Mouse (Mus musculus) neural tube, embryonic 15.5 days (tissue): ENCODE data around the gene Adssl1. TPM values are rescaled to one million over a fixed set of nuclear protein-coding genes. Genes with fewer than 3 reads are reported as not detected.

Experiments
- ATAC-seq: fragments of 200-750 bp; cut with Nextera tagmentation; 2 replicates; pipeline ENCODE4 v1.8.0; 2017; ENCODE audit warnings: mild to moderate bottlenecking, moderate TSS enrichment, moderate library complexity; ENCODE audit not compliant: low FRiP score
- H3K27ac ChIP-seq: fragments of 300-500 bp; sonication (generic); replicated peaks from 2 replicates; pipeline ENCODE4 v1.5.1; 2015; ENCODE audit warnings: mild to moderate bottlenecking, inconsistent platforms
- H3K27me3 ChIP-seq: fragments of 300-500 bp; sonication (generic); replicated peaks from 2 replicates; pipeline ENCODE4 v1.6.1; 2015; ENCODE audit warnings: inconsistent platforms
- H3K36me3 ChIP-seq: fragments of 300-500 bp; sonication (generic); 2 replicates; pipeline ENCODE4 v1.6.1; 2015; ENCODE audit warnings: inconsistent platforms
- H3K4me1 ChIP-seq: fragments of 300-500 bp; sonication (generic); 2 replicates; pipeline ENCODE4 v1.6.1; 2015; ENCODE audit warnings: inconsistent platforms
- H3K4me2 ChIP-seq: fragments of 300-500 bp; sonication (generic); 2 replicates; pipeline ENCODE4 v1.6.1; 2015; ENCODE audit warnings: inconsistent platforms, mild to moderate bottlenecking, moderate library complexity
- H3K4me3 ChIP-seq: fragments of 300-500 bp; sonication (generic); replicated peaks from 2 replicates; pipeline ENCODE4 v1.5.1; 2015; ENCODE audit warnings: mild to moderate bottlenecking, inconsistent platforms
- H3K9ac ChIP-seq: fragments of 300-500 bp; sonication (generic); replicated peaks from 2 replicates; pipeline ENCODE4 v1.6.1; 2015; ENCODE audit warnings: mild to moderate bottlenecking, inconsistent platforms
- H3K9me3 ChIP-seq: fragments of 300-500 bp; sonication (generic); replicated peaks from 2 replicates; pipeline ENCODE4 v1.6.1; 2016; ENCODE audit warnings: inconsistent platforms
- WGBS: fragments of 180-500 bp; shearing (Covaris S2); methylation state at CpG from one replicate; pipeline ENCODE4 v1.1.7; 2015; ENCODE audit warnings: mixed read lengths; 5-methylcytosine and 5-hydroxymethylcytosine counted together
- polyA plus RNA-seq: library from polyadenylated mRNA; unstranded; fragments of >200 nt; fragmentation: Nextera tagmentation; extraction: Ambion mirVana; gene quantifications from 2 replicates; pipeline ENCODE4 v1.2.1, GENCODE M21; 2015

Gene Adssl1
- polyA plus RNA-seq, 1 experiment from 2014 or later = 7.6 TPM

- Histone ChIP-seq H3K9ac (no peak overlapping the region), H3K4me1 (peaks cover 5% of the 10 kb centered on the region; the same call in 1 of the 2 replicates)
- 88% methylated on average over 10 of the region's 10 CpGs for WGBS
Observed at GRCm38 (mm10) chr12:112609031-112609430, 10.8 kb upstream of the Adssl1 start.

GRCm38 (mm10) chr12:112616668-112617067 is 3.2 kb upstream of the Adssl1 start:
- no peak overlapping the region for H3K4me3 ChIP-seq
- no peak overlapping the region for H3K9ac ChIP-seq
- peaks cover 26% of the 10 kb centered on the region for H3K4me1 ChIP-seq
- no peak for ATAC-seq
- H3K27ac ChIP-seq = no peak overlapping the region
- peaks cover 29% of the 10 kb centered on the region for H3K27me3 ChIP-seq
- no peaks in the 10 kb centered on the region for H3K9me3 ChIP-seq
- 56% methylated on average over 9 of the region's 9 CpGs for WGBS
- no peaks in the 10 kb centered on the region for H3K36me3 ChIP-seq
- no peak overlapping the region for H3K4me2 ChIP-seq

More at GRCm38 (mm10) chr12:112609031-112609430, 10.8 kb upstream of the Adssl1 start:
- H3K27ac ChIP-seq = no peak overlapping the region
- H3K4me3 ChIP-seq = no peak overlapping the region
- no peaks in the 10 kb centered on the region for H3K9me3 ChIP-seq
- H3K36me3 ChIP-seq = no peaks in the 10 kb centered on the region
- no peak overlapping the region for H3K4me2 ChIP-seq
- no peaks in the 10 kb centered on the region for H3K27me3 ChIP-seq
- no peak for ATAC-seq

GRCm38 (mm10) chr12:112617184-112617583 is 2.7 kb upstream of the Adssl1 start:
- WGBS = 88% methylated on average over 11 of the region's 11 CpGs
- Histone ChIP-seq H3K27me3 (peaks cover 31% of the 10 kb centered on the region), H3K9ac (no peak overlapping the region), H3K27ac (no peak overlapping the region), H3K9me3 (no peaks in the 10 kb centered on the region), H3K4me2 (no peak overlapping the region), H3K4me1 (peaks cover 26% of the 10 kb centered on the region), H3K36me3 (no peaks in the 10 kb centered on the region), H3K4me3 (no peak overlapping the region)
- no peak for ATAC-seq

GRCm38 (mm10) chr12:112617898-112618380 is 1.9 kb upstream of the Adssl1 start:
- no peak for ATAC-seq
- Histone ChIP-seq H3K9ac (no peak overlapping the region), H3K4me2 (no peak overlapping the region), H3K36me3 (no peaks in the 10 kb centered on the region), H3K4me3 (no peak overlapping the region), H3K27ac (no peak overlapping the region), H3K4me1 (peaks cover 26% of the 10 kb centered on the region), H3K9me3 (no peaks in the 10 kb centered on the region), H3K27me3 (peaks cover 31% of the 10 kb centered on the region)
- WGBS = 16% methylated on average over 8 of the region's 8 CpGs

- no peak overlapping the region for H3K27ac ChIP-seq
- no peaks in the 10 kb centered on the region for H3K9me3 ChIP-seq
- H3K4me2 ChIP-seq = peak overlapping the region; percentile 97
- peaks cover 33% of the 10 kb centered on the region for H3K27me3 ChIP-seq
- no peaks in the 10 kb centered on the region for H3K36me3 ChIP-seq
- peaks cover 26% of the 10 kb centered on the region for H3K4me1 ChIP-seq
- ATAC-seq = no peak
- peak overlapping the region; percentile 55 for H3K4me3 ChIP-seq
- WGBS = 33% methylated on average over 13 of the region's 13 CpGs
- peak overlapping the region; percentile 67 for H3K9ac ChIP-seq
Observed at GRCm38 (mm10) chr12:112618981-112619685, 712 bp upstream of the Adssl1 start.

- peak; percentile 29; the same call in 1 of the 2 replicates for ATAC-seq
- H3K36me3 ChIP-seq = no peaks in the 10 kb centered on the region
- H3K27me3 ChIP-seq = peaks cover 33% of the 10 kb centered on the region
- H3K27ac ChIP-seq = no peak overlapping the region
- H3K4me3 ChIP-seq = peak overlapping the region; percentile 55
- H3K9me3 ChIP-seq = no peaks in the 10 kb centered on the region
- peaks cover 26% of the 10 kb centered on the region for H3K4me1 ChIP-seq
- WGBS = 13% methylated on average over 16 of the region's 16 CpGs
- peak overlapping the region; percentile 67 for H3K9ac ChIP-seq
- peak overlapping the region; percentile 97 for H3K4me2 ChIP-seq
Observed at GRCm38 (mm10) chr12:112620354-112621061, 663 bp downstream of the Adssl1 start.

- H3K4me1 ChIP-seq = peaks cover 26% of the 10 kb centered on the region
- no peak for ATAC-seq
Observed at GRCm38 (mm10) chr12:112621900-112622299, 2.1 kb downstream of the Adssl1 start.

GRCm38 (mm10) chr12:112623742-112624141 is 3.9 kb downstream of the Adssl1 start:
- Histone ChIP-seq H3K4me1 (peaks cover 20% of the 10 kb centered on the region), H3K4me2 (no peak overlapping the region), H3K36me3 (no peaks in the 10 kb centered on the region), H3K4me3 (no peak overlapping the region), H3K27ac (no peak overlapping the region), H3K27me3 (peaks cover 26% of the 10 kb centered on the region), H3K9me3 (no peaks in the 10 kb centered on the region), H3K9ac (no peak overlapping the region)
- ATAC-seq = no peak
- WGBS = 18% methylated on average over 2 of the region's 2 CpGs

More at GRCm38 (mm10) chr12:112621900-112622299, 2.1 kb downstream of the Adssl1 start:
- H3K9ac ChIP-seq = no peak overlapping the region
- no peaks in the 10 kb centered on the region for H3K9me3 ChIP-seq
- 82% methylated on average over 3 of the region's 3 CpGs for WGBS
- H3K27ac ChIP-seq = no peak overlapping the region
- no peak overlapping the region for H3K4me2 ChIP-seq
- H3K36me3 ChIP-seq = no peaks in the 10 kb centered on the region
- H3K27me3 ChIP-seq = peaks cover 33% of the 10 kb centered on the region
- H3K4me3 ChIP-seq = no peak overlapping the region

- ATAC-seq = no peak
- WGBS = 83% methylated on average over 4 of the region's 4 CpGs
- Histone ChIP-seq H3K9ac (no peak overlapping the region), H3K4me3 (no peak overlapping the region), H3K4me1 (peaks cover 11% of the 10 kb centered on the region), H3K27ac (no peak overlapping the region), H3K36me3 (no peaks in the 10 kb centered on the region), H3K27me3 (peaks cover 13% of the 10 kb centered on the region), H3K9me3 (no peaks in the 10 kb centered on the region), H3K4me2 (no peak overlapping the region)
Observed at GRCm38 (mm10) chr12:112625700-112626099, 5.9 kb downstream of the Adssl1 start.

GRCm38 (mm10) chr12:112626455-112626854 is 6.6 kb downstream of the Adssl1 start:
- H3K4me3 ChIP-seq = no peak overlapping the region
- no peaks in the 10 kb centered on the region for H3K9me3 ChIP-seq
- peaks cover 9% of the 10 kb centered on the region for H3K4me1 ChIP-seq
- peaks cover 7% of the 10 kb centered on the region for H3K27me3 ChIP-seq
- no peak for ATAC-seq
- H3K9ac ChIP-seq = no peak overlapping the region
- H3K36me3 ChIP-seq = no peaks in the 10 kb centered on the region
- 87% methylated on average over 6 of the region's 6 CpGs for WGBS
- H3K27ac ChIP-seq = no peak overlapping the region
- no peak overlapping the region for H3K4me2 ChIP-seq

- Histone ChIP-seq H3K9ac (no peak overlapping the region), H3K4me3 (no peak overlapping the region), H3K4me1 (peaks cover 9% of the 10 kb centered on the region), H3K27me3 (peaks cover 2% of the 10 kb centered on the region; the same call in 1 of the 2 replicates), H3K27ac (no peak overlapping the region), H3K4me2 (no peak overlapping the region), H3K9me3 (no peaks in the 10 kb centered on the region), H3K36me3 (no peaks in the 10 kb centered on the region)
- no peak for ATAC-seq
- 65% methylated on average over 7 of the region's 7 CpGs for WGBS
Observed at GRCm38 (mm10) chr12:112627097-112627881, 7.4 kb downstream of the Adssl1 start.
